Mouse (Mus musculus) ES-E14 (cell line): Measurements from ENCODE around the gene Tprgl.

Source experiments
- CHD2 ChIP-seq: IDR thresholded peaks from 2 replicates; pipeline ENCODE4 v1.6.1; 2014; ENCODE audit warnings: mild to moderate bottlenecking, low read depth, low read length, inconsistent platforms
- HCFC1 ChIP-seq: IDR thresholded peaks from 2 replicates; pipeline ENCODE4 v1.6.1; 2012; ENCODE audit warnings: low read length, inconsistent platforms, borderline replicate concordance; ENCODE audit not compliant: insufficient read depth
- MAFK ChIP-seq: IDR thresholded peaks from 2 replicates; pipeline ENCODE4 v1.6.1; 2014; ENCODE audit warnings: mild to moderate bottlenecking, low read depth, low read length, inconsistent platforms; ENCODE audit not compliant: insufficient read depth
- ZNF384 ChIP-seq: IDR thresholded peaks from 2 replicates; pipeline ENCODE4 v1.6.1; 2012; ENCODE audit warnings: low read depth, low read length, inconsistent platforms

DNA sequence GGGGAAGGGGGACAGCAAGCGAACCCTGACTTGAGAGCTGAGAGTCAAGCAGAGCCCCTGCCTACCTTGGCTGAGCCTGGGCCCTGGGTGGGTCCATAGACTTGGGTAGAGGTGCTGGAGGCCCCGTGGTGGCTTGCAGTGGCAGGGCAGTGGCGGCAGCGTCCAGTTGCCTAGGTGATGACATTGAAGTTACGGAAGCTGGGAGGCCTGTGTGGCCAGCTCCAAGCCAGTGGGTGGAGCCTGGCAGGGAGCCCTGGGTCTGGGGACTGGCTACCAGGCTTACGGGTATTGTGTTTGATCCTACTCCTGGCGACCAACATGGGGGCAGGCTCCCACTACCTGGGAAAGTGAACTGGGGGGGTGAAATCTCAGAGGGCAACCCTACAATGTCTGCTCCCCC is 44.0 kb downstream of the Tprgl start:
- TF ChIP-seq ZNF384 (no peak), MAFK (no peak), CHD2 (no peak), HCFC1 (no peak)
